Mouse (Mus musculus) lung, postnatal 0 days (tissue): ENCODE measurements at regions not wholly inside any gene's neighbourhood (a gene's known extent, or its start where the extent isn't known, plus 50 kb on each side); places are given as distances from the start of the nearest gene placed in this dataset.

Experiments
- CTCF ChIP-seq: IDR thresholded peaks from 2 replicates; pipeline ENCODE4 v1.5.1; 2016; ENCODE audit warnings: antibody characterized with exemption, mild to moderate bottlenecking
- EP300 ChIP-seq: IDR thresholded peaks from 2 replicates; pipeline ENCODE4 v1.6.1; 2016; ENCODE audit warnings: antibody characterized with exemption, mild to moderate bottlenecking, control low read depth

DNA sequence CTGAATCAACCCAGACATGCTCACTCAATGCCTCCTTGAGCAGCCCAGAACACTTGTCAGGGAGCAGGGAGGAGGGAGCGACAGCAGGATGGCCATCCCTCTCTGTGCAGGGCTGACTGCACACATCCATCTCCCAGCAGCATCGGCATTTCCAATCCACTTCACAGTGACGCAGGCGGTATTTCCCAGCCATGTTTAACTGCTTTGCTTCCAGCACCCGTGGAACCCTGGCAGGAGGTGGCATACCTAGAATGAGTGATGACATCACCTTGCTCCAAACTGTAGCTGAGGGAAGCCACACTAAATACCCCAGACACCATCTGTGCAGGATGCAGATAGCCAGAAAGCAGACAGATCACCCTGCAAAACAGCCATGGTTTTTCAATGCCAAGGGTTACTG lies 241.1 kb upstream of the Kirrel3 start:
- no peak for TF ChIP-seq EP300
- no peak for TF ChIP-seq CTCF
